Mouse (Mus musculus): ENCODE data around the gene Sept9.

Gene Sept9

DNA sequence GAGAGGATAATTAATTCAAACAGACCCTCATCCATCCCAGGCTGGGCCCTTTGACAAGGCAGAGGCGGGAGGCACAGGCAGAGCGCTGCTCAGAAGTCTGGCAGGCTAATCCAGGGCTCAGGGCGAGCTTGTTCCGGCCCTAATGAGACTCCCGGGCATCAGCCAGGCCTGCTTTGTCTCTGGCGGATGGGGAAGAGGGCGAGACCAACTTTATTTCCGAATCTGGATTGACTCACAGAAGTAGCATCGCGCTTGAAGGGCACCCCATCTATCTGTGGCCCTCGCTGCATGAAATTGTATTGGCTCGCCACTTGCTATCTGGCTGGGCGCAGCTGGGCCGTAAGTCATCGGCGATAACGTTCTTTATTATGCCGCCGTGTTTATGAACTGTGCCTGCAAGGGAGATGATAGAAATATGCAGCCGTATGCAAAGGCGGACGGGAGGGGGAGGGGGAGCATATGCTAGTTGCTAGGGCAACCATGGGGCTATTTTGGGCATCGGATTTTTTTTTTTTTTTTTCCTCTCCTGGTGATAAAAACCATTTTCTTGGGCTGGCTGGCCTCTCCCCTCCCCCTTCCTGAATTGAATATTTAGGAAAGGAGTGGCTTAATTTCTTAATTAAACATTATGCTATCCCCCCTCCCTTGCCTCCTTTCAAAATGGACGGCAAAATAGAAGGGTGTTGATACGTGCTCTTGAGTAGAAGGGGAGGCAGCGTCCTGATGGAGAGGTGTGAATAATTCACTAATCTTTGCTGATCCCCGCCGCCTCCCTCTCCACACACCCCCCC lies 208.4 kb downstream of the Sept9 start:
- DNase-seq (ENCODE audit: low spot score): peak; percentile 56

DNA sequence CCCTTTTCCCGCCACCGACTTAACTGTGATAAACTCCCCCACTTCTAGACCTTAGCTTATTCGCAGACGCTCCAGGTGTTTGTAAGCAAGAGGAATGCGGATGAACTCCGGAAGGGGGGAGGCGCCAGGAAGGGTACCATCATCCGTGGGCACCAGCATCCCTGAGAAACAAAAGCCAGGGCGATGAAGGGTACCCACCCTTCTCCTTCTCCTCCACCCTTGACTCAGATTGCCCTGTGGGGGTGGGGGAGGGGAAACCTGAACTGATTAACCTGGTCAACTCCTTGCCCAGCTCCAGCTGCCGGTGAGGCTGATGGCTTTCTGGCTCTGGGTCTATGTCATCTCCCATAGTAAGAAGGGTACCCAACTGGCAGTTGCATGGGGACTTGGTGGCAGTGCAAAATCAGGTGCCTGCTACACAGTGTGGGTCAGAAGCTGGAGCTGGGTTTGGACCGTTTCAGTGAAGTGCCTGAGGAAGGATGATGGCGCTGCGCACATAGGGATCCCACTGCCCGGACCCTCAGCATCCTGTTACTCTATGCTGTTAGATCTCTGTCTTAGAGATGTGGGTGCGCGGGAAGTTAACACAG lies 209.1 kb downstream of the Sept9 start:
- no peak for DNase-seq (ENCODE audit: low spot score)

DNA sequence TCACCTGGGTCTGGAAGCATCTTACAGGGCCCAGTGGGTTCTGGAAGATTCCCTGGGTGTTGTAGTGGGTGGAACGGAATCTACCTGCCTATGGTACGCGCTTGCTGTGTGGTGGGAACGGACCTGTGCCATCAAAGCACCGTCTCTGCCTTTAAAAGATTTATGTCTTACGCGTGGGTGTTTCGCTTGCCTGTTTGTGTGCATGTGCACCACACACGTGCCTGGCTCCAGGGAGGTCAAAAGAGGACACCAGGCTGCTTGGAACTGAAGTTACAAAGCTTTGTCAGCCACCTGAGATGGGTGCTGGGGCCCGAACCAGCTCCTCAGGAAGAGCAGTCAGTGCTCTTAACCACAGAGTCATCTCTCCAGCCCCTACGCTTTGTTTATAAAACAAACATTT lies 209.9 kb downstream of the Sept9 start:
- DNase-seq (ENCODE audit: low spot score): no peak

DNA sequence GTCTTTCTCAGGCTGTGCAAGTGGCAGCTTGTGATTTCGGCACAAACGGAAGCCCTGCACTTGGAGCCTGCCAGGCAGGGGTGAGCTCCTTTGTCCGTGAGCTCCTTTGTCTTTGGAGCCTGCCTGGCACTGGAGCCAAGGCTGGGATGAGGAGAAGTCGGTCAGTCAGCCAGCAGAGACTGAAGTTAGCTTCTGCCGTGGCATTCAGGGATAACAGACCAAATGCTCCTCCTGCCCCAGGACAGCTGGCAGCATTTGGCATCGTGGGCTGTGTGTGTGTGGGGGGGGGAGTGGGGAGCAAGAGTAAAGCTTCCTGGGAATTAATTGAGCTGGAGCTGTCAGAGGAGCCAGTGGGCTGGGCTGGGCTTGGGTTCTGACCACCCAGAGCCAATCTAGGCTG lies 210.6 kb downstream of the Sept9 start:
- DNase-seq (ENCODE audit: low spot score): no peak

DNA sequence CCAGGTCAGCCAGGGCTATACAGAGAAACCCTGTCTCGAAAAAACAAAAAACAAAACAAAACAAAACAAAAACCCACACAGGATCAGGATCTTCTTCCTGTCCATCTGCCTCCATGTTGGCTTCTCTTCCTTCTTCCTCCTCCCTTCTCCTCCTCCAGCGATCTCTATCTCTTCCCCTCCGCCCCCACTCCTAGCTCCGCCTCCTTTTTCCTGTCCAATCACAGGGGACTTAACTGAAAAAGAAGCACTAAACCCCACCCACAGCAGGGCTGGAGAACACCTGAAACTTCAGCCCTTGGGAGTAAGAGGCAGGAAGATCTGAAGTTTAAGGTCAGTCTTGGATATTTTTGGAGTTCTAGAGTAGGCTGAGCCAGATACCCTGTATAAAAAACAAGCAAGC lies 212.2 kb downstream of the Sept9 start:
- no peak for DNase-seq (ENCODE audit: low spot score)
